Mouse (Mus musculus) stomach, postnatal 0 days (tissue): ENCODE measurements around the gene Sulf2.

ENCODE experiments used
- CTCF ChIP-seq: IDR thresholded peaks from 2 replicates; pipeline ENCODE4 v1.5.1; 2016; ENCODE audit warnings: antibody characterized with exemption, low read depth, mild to moderate bottlenecking, moderate library complexity
- EP300 ChIP-seq: optimal IDR thresholded peaks from 2 replicates; pipeline ENCODE3; 2016; ENCODE audit warnings: antibody characterized with exemption

DNA sequence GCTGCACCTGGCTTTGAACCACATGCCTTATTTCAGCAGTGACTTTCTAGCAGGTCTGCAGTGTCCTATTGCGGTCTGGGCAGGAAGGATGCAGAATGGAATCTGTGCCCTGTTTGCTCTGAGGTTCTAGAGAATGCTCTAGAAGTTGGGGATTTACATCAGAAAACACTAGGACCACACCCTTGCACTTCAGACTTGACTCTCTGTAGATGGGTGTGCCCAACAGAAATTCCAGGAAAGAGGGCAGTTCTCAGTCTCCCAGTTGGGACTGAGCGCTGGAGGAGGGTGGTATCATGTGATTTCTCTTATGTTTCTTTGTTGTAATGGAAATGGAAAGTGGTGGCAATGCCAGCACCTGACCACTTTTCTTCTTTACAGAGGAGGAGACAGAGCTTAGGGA, 1.7 kb upstream of the Sulf2 start:
- TF ChIP-seq EP300 (no peak), CTCF (no peak)
